In the genomic region with DNA sequence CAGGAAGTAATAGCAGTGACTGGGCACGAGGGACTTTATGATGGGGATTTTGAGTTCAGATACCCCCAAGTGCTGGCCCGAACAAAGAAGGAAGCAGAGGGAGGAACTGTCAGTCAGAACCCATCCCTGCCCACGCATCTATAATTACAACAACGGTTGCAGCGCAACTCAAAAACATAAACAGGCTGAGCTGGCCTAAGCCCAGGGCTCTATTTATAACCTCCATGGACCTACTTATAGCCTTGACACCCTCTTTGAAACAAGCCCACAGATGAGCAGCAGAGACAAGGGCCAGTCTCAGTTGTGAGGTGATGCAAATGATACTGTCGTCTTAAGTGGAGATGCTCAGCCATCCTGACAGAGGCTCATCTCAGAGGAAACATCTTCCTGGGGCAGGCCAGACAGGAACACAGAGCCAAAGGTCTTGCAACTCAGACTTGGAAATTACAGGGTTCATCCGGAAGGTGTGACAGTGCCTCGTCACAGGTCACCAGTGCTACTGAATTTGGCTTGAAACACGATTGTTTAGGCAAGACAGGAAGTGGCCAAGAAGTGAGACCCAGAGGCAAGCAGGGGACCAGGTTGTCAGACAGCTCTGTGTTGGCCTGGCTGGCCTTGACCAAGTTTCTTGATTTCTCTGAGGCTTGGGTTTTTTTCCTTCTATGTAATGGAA, we compare ENCODE assay signal across 10 mouse cellular contexts.
DNase-seq lines count a peak whose midpoint lies in the region; ATAC-seq lines count a peak whose summit lies in the region.
"Had no signal": no experiment of that assay in that cellular context is flagged by ENCODE, and none has a peak within 500 bp of the region (broad histone marks: within the 10 kb centered on the region; RNA-seq: fewer than 3 reads in every experiment).

No protein-coding gene starts in this region.

- peak; percentile 38 for DNase-seq in layer of hippocampus, adult 9-11 months
- no peak for DNase-seq in layer of hippocampus, adult 18-20 months (ENCODE audit: low spot score in 2 of 2)
- peak; percentile 25 for DNase-seq in induced T-regulatory cell, adult 2 months (ENCODE audit: low read depth)
- peak; percentile 74 to 85 for DNase-seq in natural killer cell, adult 2 months (ENCODE audit: low spot score in 2 of 2)
- DNase-seq in urinary bladder, adult 18-20 months (ENCODE audit: low spot score in 2 of 2): no peak
- DNase-seq in yolk sac, embryonic 10.5 days (ENCODE audit: low spot score): no peak
- no peak for DNase-seq in spleen, adult 12 weeks (ENCODE audit: low spot score)
- DNase-seq: cerebellum, adult 2 months had no signal

- peak; percentile 82 for ATAC-seq in granulocyte monocyte progenitor cell, adult 5-6 weeks (replicated peaks; ENCODE audit: poor library complexity, severe bottlenecking)
- ATAC-seq: midbrain, embryonic 15.5 days had no signal

Comparison
In these comparisons a context has a peak if more than half of its experiments do, and no peak if none do; other contexts are left out.
1. DNase-seq: peak in layer of hippocampus, adult 9-11 months (single experiment), induced T-regulatory cell, adult 2 months (single experiment) and natural killer cell, adult 2 months (2 of 2); none in layer of hippocampus, adult 18-20 months (0 of 2), urinary bladder, adult 18-20 months (0 of 2), yolk sac, embryonic 10.5 days (single experiment) and spleen, adult 12 weeks (single experiment).